Mouse (Mus musculus) liver, adult 10 weeks (tissue): ENCODE results near the gene Pak1. TPM values are rescaled to one million over a fixed set of nuclear protein-coding genes. Genes with fewer than 3 reads are reported as not detected.

Source experiments
- polyA plus RNA-seq: library from polyadenylated mRNA; stranded (reverse); fragments of 350-450 nt; fragmentation: Illumina TruSeq; extraction: RNeasy Lipid Tissue Mini Kit (QIAGEN cat#74804); gene quantifications from one replicate; pipeline ENCODE4 v1.2.3, GENCODE M21; 2014; ENCODE audit warnings: low read depth, low replicate concordance

Gene Pak1
- polyA plus RNA-seq, result 3.9 TPM

GRCm38 (mm10) chr7:97788190-97788668 is at the start of gene Pak1:
Pak1 (plus strand) TSS chr7:97788541.

GRCm38 (mm10) chr7:97919742-97920141 is 131.4 kb downstream of the Pak1 start, which contains the start of gene Gdpd4:
Gdpd4 (plus strand) TSS chr7:97919955.

Other genes starting within 250 kb of the Pak1 start
- gene Aamdc, start 209.0 kb upstream of the Pak1 start, polyA plus RNA-seq, result 16.2 TPM
- 6.8 TPM for gene Rsf1, start 208.7 kb upstream of the Pak1 start, polyA plus RNA-seq
- gene Clns1a, start 91.9 kb upstream of the Pak1 start, polyA plus RNA-seq, result 36.0 TPM
- 30.5 TPM for gene Aqp11, start 50.3 kb upstream of the Pak1 start, polyA plus RNA-seq
- not detected for gene Gdpd4, start 131.4 kb downstream of the Pak1 start, polyA plus RNA-seq